Mouse (Mus musculus) stomach, embryonic 16.5 days (tissue): ENCODE measurements around the gene Gm5148. TPM values are rescaled to one million over a fixed set of nuclear protein-coding genes. Genes with fewer than 3 reads are reported as not detected.

ENCODE experiments used
- ATAC-seq: fragments of 200-750 bp; cut with Nextera tagmentation; 2 replicates; pipeline ENCODE4 v1.8.0; 2017; ENCODE audit warnings: moderate number of reproducible peaks, moderate TSS enrichment; ENCODE audit not compliant: insufficient read depth, low FRiP score
- H3K27ac ChIP-seq: fragments of 300-500 bp; sonication (generic); 2 replicates; pipeline ENCODE4 v1.5.1; 2014; ENCODE audit warnings: low read length
- H3K27me3 ChIP-seq: fragments of 300-500 bp; sonication (generic); 2 replicates; pipeline ENCODE4 v1.6.1; 2014; ENCODE audit warnings: low read length, control low read depth, mixed read lengths; ENCODE audit not compliant: control insufficient read depth, insufficient read depth
- H3K36me3 ChIP-seq: fragments of 300-500 bp; sonication (generic); 2 replicates; pipeline ENCODE4 v1.6.1; 2014; ENCODE audit warnings: low read length; ENCODE audit not compliant: control insufficient read depth, insufficient read depth
- H3K4me1 ChIP-seq: fragments of 300-500 bp; sonication (generic); 2 replicates; pipeline ENCODE4 v1.6.1; 2014; ENCODE audit warnings: low read length, control low read depth, mixed read lengths; ENCODE audit not compliant: control insufficient read depth, insufficient read depth
- H3K4me2 ChIP-seq: fragments of 300-500 bp; sonication (generic); 2 replicates; pipeline ENCODE4 v1.6.1; 2014; ENCODE audit warnings: low read depth, low read length, mixed read lengths
- H3K4me3 ChIP-seq: fragments of 300-500 bp; sonication (generic); replicated peaks from 2 replicates; pipeline ENCODE4 v1.5.1; 2014; ENCODE audit warnings: mild to moderate bottlenecking, low read length
- H3K9ac ChIP-seq: fragments of 300-500 bp; sonication (generic); 2 replicates; pipeline ENCODE4 v1.6.1; 2014; ENCODE audit warnings: low read length
- H3K9me3 ChIP-seq: fragments of 300-500 bp; sonication (generic); replicated peaks from 2 replicates; pipeline ENCODE4 v1.6.1; 2016; ENCODE audit warnings: low read length, control low read depth; ENCODE audit not compliant: control insufficient read depth
- WGBS: fragments of 180-500 bp; shearing (Covaris S2); extraction: QIAGEN DNeasy Blood & Tissue Kit; methylation state at CpG from one replicate; pipeline ENCODE4 v1.1.7; 2014; 5-methylcytosine and 5-hydroxymethylcytosine counted together
- polyA plus RNA-seq: library from polyadenylated mRNA; unstranded; fragments of >200 nt; fragmentation: Nextera tagmentation; extraction: Ambion mirVana; gene quantifications from 2 replicates; pipeline ENCODE4 v1.2.1, GENCODE M21; 2015

The Gm5148 gene
- polyA plus RNA-seq, 1 experiment from 2014 or later: 5.5 TPM

DNA sequence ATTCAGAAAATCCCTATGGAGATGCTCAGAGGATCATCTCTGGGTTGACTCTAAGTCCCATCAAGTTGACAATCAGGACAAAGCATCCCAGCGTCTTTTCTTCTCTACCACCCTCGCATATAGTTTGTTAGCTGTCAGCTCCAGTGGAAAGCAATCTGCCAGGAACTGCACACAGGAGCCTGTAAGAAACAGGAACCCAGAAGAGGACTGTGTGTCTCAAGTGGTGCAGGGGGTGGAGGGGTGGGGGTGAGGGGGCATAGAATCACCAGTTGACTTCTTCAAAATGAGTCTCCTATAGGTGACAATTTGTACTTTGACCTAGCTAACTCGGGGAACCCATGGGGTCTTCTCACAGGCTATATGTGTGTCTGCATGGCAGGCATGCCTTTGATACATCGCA lies 12.7 kb downstream of the Gm5148 start:
- Histone ChIP-seq H3K27ac (peak overlapping the region; percentile 73), H3K27me3 (no peaks in the 10 kb centered on the region), H3K9ac (no peak overlapping the region), H3K4me3 (no peak overlapping the region), H3K4me2 (no peak overlapping the region), H3K9me3 (no peaks in the 10 kb centered on the region), H3K36me3 (no peaks in the 10 kb centered on the region), H3K4me1 (0 out of 2 replicates have a peak, but pooled peaks cover 2% of the 10 kb centered on the region)
- no peak for ATAC-seq
- WGBS: 59% methylated on average over 4 of the region's 4 CpGs

DNA sequence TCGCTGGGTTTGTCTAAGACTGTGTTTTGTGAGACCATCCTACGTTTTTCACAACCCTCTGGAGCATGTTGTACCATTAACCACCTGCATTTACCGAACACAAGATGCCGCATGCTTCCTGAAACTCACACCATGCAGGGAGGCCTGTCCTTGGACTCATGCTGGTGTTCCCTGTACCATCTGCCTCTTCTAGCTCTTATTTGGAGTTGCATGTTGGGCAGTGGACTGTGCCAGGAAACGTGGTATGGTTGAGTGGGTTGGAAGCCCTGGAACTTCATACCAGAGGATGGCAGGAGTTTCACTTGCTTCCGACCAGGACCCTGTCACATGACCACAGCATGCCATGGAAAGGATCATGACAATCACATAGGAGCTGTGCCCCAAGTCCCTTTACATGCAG lies 16.5 kb downstream of the Gm5148 start:
- ATAC-seq: no peak
- WGBS: 87% methylated on average over 6 of the region's 6 CpGs
- no peak overlapping the region for H3K9ac ChIP-seq
- no peak overlapping the region for H3K27ac ChIP-seq
- H3K4me1 ChIP-seq: 0 out of 2 replicates have a peak, but pooled peaks cover 5% of the 10 kb centered on the region
- H3K36me3 ChIP-seq: no peaks in the 10 kb centered on the region
- H3K27me3 ChIP-seq: no peaks in the 10 kb centered on the region
- no peaks in the 10 kb centered on the region for H3K9me3 ChIP-seq
- H3K4me2 ChIP-seq: no peak overlapping the region
- H3K4me3 ChIP-seq: no peak overlapping the region

DNA sequence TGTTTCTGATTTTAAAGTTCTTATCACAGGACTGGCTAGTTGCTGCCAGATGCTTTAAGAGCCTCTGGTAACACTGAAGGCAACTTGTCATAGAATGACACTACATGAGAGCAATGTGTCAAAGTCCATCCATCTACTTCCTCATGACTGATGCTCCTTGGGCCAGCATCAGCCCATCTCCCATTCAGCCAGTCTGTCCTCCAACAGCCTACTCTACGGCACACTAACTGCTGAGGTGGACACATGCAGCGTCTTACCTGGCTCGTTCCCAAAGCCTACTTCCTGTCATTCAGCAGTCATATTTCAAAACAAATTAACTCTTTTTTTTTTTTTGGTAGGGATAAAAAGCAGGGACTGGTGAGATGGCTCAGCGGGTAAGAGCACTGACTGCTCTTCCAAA lies 17.9 kb downstream of the Gm5148 start:
- H3K4me3 ChIP-seq: no peak overlapping the region
- H3K4me2 ChIP-seq: no peak overlapping the region
- no peak overlapping the region for H3K27ac ChIP-seq
- 0 out of 2 replicates have a peak, but pooled peaks cover 3% of the 10 kb centered on the region for H3K9me3 ChIP-seq
- no peaks in the 10 kb centered on the region for H3K36me3 ChIP-seq
- WGBS: 65% methylated on average over 4 of the region's 4 CpGs
- no peak overlapping the region for H3K9ac ChIP-seq
- H3K4me1 ChIP-seq: 0 out of 2 replicates have a peak, but pooled peaks cover 3% of the 10 kb centered on the region
- no peaks in the 10 kb centered on the region for H3K27me3 ChIP-seq
- ATAC-seq: no peak; the same call in 1 of the 2 replicates

DNA sequence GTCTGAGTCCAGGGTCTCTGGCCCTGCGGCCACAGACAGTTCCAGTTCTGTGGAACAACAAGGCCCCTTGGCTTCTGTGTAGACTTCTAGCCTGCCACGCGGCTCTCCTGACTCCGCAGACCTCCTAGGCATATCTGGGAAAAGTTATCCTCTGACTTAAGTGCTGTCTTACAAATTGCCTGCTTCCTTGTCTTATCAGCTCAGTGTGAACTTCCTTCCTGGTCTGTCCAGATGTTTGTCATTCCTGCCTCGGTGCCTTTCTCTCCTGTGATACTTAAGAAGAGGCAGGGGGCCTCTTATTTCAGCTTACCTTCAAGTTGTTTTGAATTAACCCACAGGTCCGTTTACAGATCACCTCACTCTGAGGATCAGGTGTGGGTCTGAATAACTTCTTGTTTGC lies 18.9 kb downstream of the Gm5148 start:
- Histone ChIP-seq H3K9me3 (0 out of 2 replicates have a peak, but pooled peaks cover 4% of the 10 kb centered on the region), H3K27ac (0 out of 2 replicates have a peak overlapping the region, but pooled peaks have one; percentile 34), H3K36me3 (no peaks in the 10 kb centered on the region), H3K4me2 (no peak overlapping the region), H3K4me3 (no peak overlapping the region), H3K4me1 (0 out of 2 replicates have a peak, but pooled peaks cover 3% of the 10 kb centered on the region), H3K27me3 (no peaks in the 10 kb centered on the region), H3K9ac (no peak overlapping the region)
- no peak for ATAC-seq
- 35% methylated on average over 6 of the region's 6 CpGs for WGBS

- Histone ChIP-seq H3K9me3 (0 out of 2 replicates have a peak, but pooled peaks cover 4% of the 10 kb centered on the region), H3K36me3 (no peaks in the 10 kb centered on the region), H3K4me3 (no peak overlapping the region), H3K4me2 (no peak overlapping the region), H3K27ac (no peak overlapping the region), H3K27me3 (no peaks in the 10 kb centered on the region), H3K4me1 (0 out of 2 replicates have a peak, but pooled peaks cover 3% of the 10 kb centered on the region), H3K9ac (no peak overlapping the region)
- ATAC-seq: no peak
- WGBS: 49% methylated on average over 14 of the region's 14 CpGs
These were observed 19.5 kb downstream of the Gm5148 start for GRCm38 (mm10) chr3:37704701-37705279.

GRCm38 (mm10) chr3:37703066-37703465 lies 21.2 kb downstream of the Gm5148 start:
- Histone ChIP-seq H3K9me3 (0 out of 2 replicates have a peak, but pooled peaks cover 4% of the 10 kb centered on the region), H3K4me1 (0 out of 2 replicates have a peak, but pooled peaks cover 3% of the 10 kb centered on the region), H3K4me2 (no peak overlapping the region), H3K4me3 (no peak overlapping the region), H3K9ac (no peak overlapping the region), H3K27me3 (no peaks in the 10 kb centered on the region), H3K36me3 (no peaks in the 10 kb centered on the region), H3K27ac (no peak overlapping the region)
- no peak for ATAC-seq
- WGBS: 90% methylated on average over 6 of the region's 6 CpGs

- Histone ChIP-seq H3K9ac (no peak overlapping the region), H3K36me3 (no peaks in the 10 kb centered on the region), H3K27me3 (no peaks in the 10 kb centered on the region), H3K4me2 (no peak overlapping the region), H3K4me1 (0 out of 2 replicates have a peak, but pooled peaks cover 3% of the 10 kb centered on the region), H3K27ac (no peak overlapping the region), H3K9me3 (no peaks in the 10 kb centered on the region), H3K4me3 (no peak overlapping the region)
- WGBS: 58% methylated on average over 8 of the region's 8 CpGs
- no peak for ATAC-seq
These were observed 30.7 kb downstream of the Gm5148 start for GRCm38 (mm10) chr3:37693552-37693951.

DNA sequence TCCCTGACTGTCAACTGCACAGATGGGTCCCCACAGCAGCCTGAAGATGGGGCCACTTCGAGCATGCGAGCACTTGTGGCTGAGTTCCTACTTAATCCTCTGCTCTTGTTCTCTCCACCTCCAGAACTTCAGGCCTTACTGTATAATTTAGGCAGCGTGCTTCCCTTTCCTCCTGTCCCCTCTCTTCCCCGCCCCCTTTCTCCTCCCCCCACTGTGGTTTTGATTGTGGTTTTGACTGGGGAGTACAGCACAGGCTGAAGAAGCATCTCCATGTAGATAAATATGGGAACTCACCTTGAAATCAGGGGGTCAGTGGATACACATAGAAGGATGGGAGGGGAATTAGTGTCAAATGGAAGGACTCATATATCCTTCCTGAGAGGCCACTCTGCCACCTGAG lies 31.3 kb downstream of the Gm5148 start:
- ATAC-seq: no peak
- Histone ChIP-seq H3K27ac (no peak overlapping the region), H3K9me3 (no peaks in the 10 kb centered on the region), H3K4me1 (0 out of 2 replicates have a peak, but pooled peaks cover 3% of the 10 kb centered on the region), H3K4me3 (no peak overlapping the region), H3K9ac (no peak overlapping the region), H3K27me3 (no peaks in the 10 kb centered on the region), H3K4me2 (no peak overlapping the region), H3K36me3 (no peaks in the 10 kb centered on the region)
- WGBS: 78% methylated on average over 4 of the region's 4 CpGs

- WGBS: 25% methylated on average over 28 of the region's 28 CpGs
- no peaks in the 10 kb centered on the region for H3K27me3 ChIP-seq
- peak overlapping the region; percentile 64 for H3K27ac ChIP-seq
These were observed 36.9 kb downstream of the Gm5148 start for GRCm38 (mm10) chr3:37687158-37687980.

More at GRCm38 (mm10) chr3:37687158-37687980, 36.9 kb downstream of the Gm5148 start:
- peak overlapping the region; percentile 52 for H3K9ac ChIP-seq
- H3K9me3 ChIP-seq: no peaks in the 10 kb centered on the region
- H3K36me3 ChIP-seq: no peaks in the 10 kb centered on the region
- peak overlapping the region; percentile 35 for H3K4me3 ChIP-seq
- H3K4me2 ChIP-seq: peak overlapping the region; percentile 63
- peak; percentile 75 for ATAC-seq
- peaks cover 12% of the 10 kb centered on the region; the same call in 1 of the 2 replicates for H3K4me1 ChIP-seq
